Mouse (Mus musculus) midbrain, embryonic 16.5 days (tissue): ENCODE measurements around the gene Tmcc3. TPM values are rescaled to one million over a fixed set of nuclear protein-coding genes. Genes with fewer than 3 reads are reported as not detected.

Experiments
- ATAC-seq: fragments of 200-750 bp; cut with Nextera tagmentation; 2 replicates; pipeline ENCODE4 v1.8.0; 2017; ENCODE audit warnings: moderate TSS enrichment
- H3K27ac ChIP-seq: fragments of 300-500 bp; sonication (generic); 2 replicates; pipeline ENCODE4 v1.5.1; 2014; ENCODE audit warnings: mild to moderate bottlenecking, low read length, mixed read lengths
- H3K27me3 ChIP-seq: fragments of 300-500 bp; sonication (generic); 2 replicates; pipeline ENCODE4 v1.6.1; 2014; ENCODE audit warnings: low read depth, low read length, mixed read lengths; ENCODE audit not compliant: control insufficient read depth, insufficient read depth
- H3K36me3 ChIP-seq: fragments of 300-500 bp; sonication (generic); 2 replicates; pipeline ENCODE4 v1.6.1; 2014; ENCODE audit warnings: mild to moderate bottlenecking, low read length, moderate library complexity, mixed read lengths; ENCODE audit not compliant: control insufficient read depth, insufficient read depth
- H3K4me1 ChIP-seq: fragments of 300-500 bp; sonication (generic); 2 replicates; pipeline ENCODE4 v1.6.1; 2014; ENCODE audit warnings: mild to moderate bottlenecking, low read length, mixed read lengths; ENCODE audit not compliant: control insufficient read depth, insufficient read depth
- H3K4me2 ChIP-seq: fragments of 300-500 bp; sonication (generic); 2 replicates; pipeline ENCODE4 v1.6.1; 2014; ENCODE audit warnings: mild to moderate bottlenecking, low read length, mixed read lengths
- H3K4me3 ChIP-seq: fragments of 300-500 bp; sonication (generic); 2 replicates; pipeline ENCODE4 v1.5.1; 2014; ENCODE audit warnings: low read depth, mild to moderate bottlenecking, low read length, moderate library complexity, mixed read lengths
- H3K9ac ChIP-seq: fragments of 300-500 bp; sonication (generic); 2 replicates; pipeline ENCODE4 v1.6.1; 2014; ENCODE audit warnings: low read depth, low read length, mixed read lengths
- H3K9me3 ChIP-seq: fragments of 300-500 bp; sonication (generic); replicated peaks from 2 replicates; pipeline ENCODE4 v1.6.1; 2014; ENCODE audit warnings: mild to moderate bottlenecking, low read length, mixed read lengths; ENCODE audit not compliant: control insufficient read depth, poor library complexity, severe bottlenecking
- WGBS: fragments of 180-500 bp; shearing (Covaris S2); extraction: QIAGEN DNeasy Blood & Tissue Kit; methylation state at CpG from one replicate; pipeline ENCODE4 v1.1.7; 2014; 5-methylcytosine and 5-hydroxymethylcytosine counted together
- polyA plus RNA-seq: library from polyadenylated mRNA; unstranded; fragments of >200 nt; fragmentation: Nextera tagmentation; extraction: Ambion mirVana; gene quantifications from 2 replicates; pipeline ENCODE4 v1.2.1, GENCODE M21; 2015

The Tmcc3 gene
- polyA plus RNA-seq, 1 experiment from 2014 or later, result 16.4 TPM

DNA sequence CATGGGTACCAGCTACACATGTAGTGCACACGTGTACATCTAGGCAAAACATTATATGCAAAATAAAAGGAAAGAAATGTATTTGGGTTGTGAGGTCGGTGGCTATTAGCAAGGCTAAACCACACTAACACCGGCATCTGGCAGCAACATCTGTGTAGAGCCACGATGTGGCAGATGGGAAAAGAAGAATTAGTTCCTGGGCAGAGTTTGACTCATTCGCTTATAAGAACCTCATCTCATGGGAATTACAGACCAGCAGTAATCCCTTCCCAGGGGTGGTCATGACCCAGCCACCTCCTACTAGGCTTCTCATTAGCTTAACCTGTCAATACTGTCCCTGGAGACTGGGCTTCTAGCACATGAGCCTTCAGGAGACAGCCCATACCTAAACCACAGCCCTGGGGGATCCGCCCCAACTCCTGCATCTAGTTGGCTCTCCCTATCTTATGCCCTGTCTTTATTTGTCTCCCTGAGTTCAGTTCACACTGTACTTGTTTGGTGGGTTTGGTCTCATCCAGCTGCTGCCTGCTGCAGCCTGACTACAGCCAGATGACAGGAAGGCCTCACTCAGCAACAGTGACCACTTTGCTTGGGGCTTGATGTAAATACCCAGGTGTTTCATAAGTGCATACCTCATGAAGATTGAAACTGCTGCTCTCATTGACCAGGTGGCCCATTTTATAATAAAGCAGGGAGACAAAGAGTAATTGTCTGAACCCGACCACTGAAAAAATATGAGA lies 183.9 kb downstream of the Tmcc3 start:
- Histone ChIP-seq H3K36me3 (no peaks in the 10 kb centered on the region), H3K4me3 (no peak overlapping the region), H3K9ac (no peak overlapping the region), H3K4me2 (no peak overlapping the region), H3K27me3 (no peaks in the 10 kb centered on the region), H3K9me3 (no peaks in the 10 kb centered on the region), H3K4me1 (peaks cover 18% of the 10 kb centered on the region), H3K27ac (no peak overlapping the region)
- 85% methylated on average over 7 of the region's 7 CpGs for WGBS
- ATAC-seq, result no peak

DNA sequence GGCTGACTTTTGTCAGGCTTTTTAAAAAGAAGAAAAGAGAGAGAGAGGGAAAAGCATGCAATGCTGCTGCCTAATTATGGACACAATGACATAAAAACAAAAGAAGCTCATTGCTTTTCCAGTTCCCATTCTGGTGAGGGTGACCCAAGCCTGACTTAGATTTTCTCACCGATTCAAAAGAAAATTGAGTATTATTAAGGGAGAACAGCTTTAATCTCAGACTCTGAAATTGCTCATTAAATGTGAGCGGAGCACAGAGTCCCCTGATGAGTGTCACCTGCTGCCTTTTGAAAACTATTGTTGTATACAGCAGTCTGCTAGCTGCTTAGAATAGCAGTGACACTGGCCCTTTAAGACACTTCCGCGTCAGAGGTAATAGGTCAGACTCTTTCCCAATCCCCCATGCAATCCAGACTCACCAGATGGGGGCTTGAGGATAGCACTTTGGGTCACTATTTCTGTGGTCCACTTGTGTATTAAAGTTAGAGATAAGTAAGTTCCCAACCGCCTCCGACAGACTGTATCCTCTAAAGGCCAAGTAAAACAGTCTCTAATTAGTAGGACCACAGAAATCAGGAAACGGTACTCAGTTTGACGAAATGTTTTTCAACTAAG lies 185.2 kb downstream of the Tmcc3 start:
- Histone ChIP-seq H3K9ac (no peak overlapping the region), H3K27ac (no peak overlapping the region), H3K27me3 (no peaks in the 10 kb centered on the region), H3K36me3 (no peaks in the 10 kb centered on the region), H3K4me3 (no peak overlapping the region), H3K4me2 (no peak overlapping the region), H3K4me1 (peaks cover 18% of the 10 kb centered on the region), H3K9me3 (no peaks in the 10 kb centered on the region)
- ATAC-seq, result no peak
- 60% methylated on average over 8 of the region's 8 CpGs for WGBS

DNA sequence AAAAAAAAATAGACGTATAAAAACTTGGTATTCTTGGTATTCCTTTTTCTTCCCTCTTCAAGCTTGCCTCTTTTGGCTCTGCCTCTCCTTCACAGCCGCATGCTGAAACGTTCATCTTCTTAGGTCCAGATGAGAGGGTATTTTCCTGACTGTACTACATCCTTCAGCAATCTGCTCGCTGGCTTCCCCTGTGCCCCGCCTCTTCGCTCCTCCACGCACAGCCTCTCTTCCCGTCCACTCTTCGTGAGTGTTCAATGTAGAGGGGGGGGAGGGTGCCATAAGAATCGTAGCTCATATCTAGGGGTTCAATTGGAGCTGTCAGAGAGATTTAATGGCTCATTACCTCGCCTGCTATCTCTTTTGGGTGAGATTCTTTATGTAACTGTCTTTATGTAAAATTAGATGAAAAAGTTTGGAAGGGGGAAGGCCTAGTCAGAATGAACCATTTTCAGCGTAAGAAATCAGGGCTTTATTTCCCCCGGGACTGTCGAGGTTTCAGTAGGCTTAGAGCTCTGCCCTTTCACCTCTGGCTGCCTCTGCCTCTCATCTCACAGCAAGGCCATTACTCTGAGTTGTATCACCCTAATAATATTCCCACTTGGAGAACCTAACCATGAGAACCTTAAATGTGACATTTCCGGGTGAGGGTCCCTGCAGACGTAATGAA lies 188.6 kb downstream of the Tmcc3 start:
- no peak for ATAC-seq
- H3K36me3 ChIP-seq, result no peaks in the 10 kb centered on the region
- H3K4me3 ChIP-seq, result no peak overlapping the region
- peaks cover 8% of the 10 kb centered on the region for H3K4me1 ChIP-seq
- H3K4me2 ChIP-seq, result no peak overlapping the region
- WGBS, result 30% methylated on average over 16 of the region's 16 CpGs
- peak overlapping the region; percentile 5; the same call in 1 of the 2 replicates for H3K9ac ChIP-seq
- H3K27me3 ChIP-seq, result no peaks in the 10 kb centered on the region
- H3K27ac ChIP-seq, result no peak overlapping the region
- no peaks in the 10 kb centered on the region for H3K9me3 ChIP-seq

DNA sequence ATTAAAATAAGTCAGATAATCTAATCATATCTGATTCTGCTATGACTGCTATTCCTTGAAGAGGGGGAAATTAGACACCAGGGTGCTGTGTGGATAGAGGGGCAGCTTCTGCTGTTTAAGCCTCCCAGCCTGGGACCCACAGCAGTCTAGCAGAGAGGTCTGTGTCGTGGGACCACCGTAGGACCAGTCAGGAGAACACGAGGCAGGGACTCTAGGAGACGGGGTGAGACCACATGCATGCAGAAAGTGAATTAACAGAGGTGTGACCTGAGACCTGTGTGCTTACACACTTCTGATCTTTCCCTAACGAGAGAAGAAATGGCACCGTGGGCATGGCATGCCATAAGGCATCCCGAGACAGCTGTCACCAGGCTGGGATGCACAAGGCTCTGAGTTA lies 189.1 kb downstream of the Tmcc3 start:
- Histone ChIP-seq H3K9me3 (no peaks in the 10 kb centered on the region), H3K36me3 (no peaks in the 10 kb centered on the region), H3K4me3 (no peak overlapping the region), H3K9ac (no peak overlapping the region), H3K4me2 (no peak overlapping the region), H3K27ac (no peak overlapping the region), H3K4me1 (peaks cover 8% of the 10 kb centered on the region), H3K27me3 (no peaks in the 10 kb centered on the region)
- 67% methylated on average over 7 of the region's 7 CpGs for WGBS
- ATAC-seq, result peak; percentile 30; the same call in 1 of the 2 replicates

DNA sequence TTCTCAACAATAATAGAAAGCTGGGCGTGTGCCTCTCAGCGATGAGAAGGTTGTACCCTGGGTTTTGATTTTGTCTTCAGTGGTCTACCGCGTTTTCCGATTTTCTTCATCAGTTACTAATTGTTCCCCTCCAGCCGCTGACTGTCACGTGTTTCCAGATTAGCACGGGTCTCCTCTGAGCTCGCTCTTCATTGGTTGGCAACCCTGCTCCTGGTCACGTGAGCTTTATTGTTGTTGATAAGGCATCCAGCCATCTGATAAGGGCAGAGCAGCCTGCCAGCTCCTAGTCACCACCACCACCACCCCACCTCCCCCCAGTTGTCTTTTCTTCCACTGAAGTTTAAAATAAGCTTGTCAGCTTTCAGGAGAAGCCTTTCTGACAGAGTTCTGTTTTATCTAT lies 190.0 kb downstream of the Tmcc3 start:
- no peaks in the 10 kb centered on the region for H3K36me3 ChIP-seq
- no peak overlapping the region for H3K27ac ChIP-seq
- ATAC-seq, result no peak
- H3K9ac ChIP-seq, result no peak overlapping the region
- peaks cover 8% of the 10 kb centered on the region for H3K4me1 ChIP-seq
- 78% methylated on average over 10 of the region's 10 CpGs for WGBS
- H3K4me3 ChIP-seq, result no peak overlapping the region
- H3K9me3 ChIP-seq, result no peaks in the 10 kb centered on the region
- H3K4me2 ChIP-seq, result no peak overlapping the region
- H3K27me3 ChIP-seq, result no peaks in the 10 kb centered on the region

DNA sequence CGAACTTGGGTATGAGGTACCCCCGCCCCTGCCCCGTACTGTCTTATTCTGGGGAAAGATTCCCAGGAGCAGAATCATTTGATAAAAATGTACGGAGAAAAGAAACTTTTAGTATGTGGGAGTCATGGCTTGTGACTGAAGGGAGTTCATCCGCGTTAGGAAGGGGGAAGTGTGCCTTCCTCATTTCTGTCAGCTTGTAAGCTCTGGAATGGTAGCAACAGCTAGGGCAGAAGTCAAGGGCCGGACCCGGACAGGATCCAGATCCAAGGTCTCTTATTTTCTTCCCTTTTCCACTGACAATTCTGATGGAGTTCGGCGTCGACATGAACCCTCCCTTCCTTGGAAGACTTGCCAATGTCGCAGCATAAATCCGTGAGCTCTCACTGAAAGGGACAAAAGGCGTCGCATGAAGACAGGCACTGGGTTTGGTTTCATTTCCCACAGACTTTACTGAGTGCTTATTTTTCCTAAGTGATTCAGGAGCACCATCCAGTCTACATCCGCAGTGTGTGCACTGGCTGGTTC lies 193.6 kb downstream of the Tmcc3 start:
- no peaks in the 10 kb centered on the region for H3K27me3 ChIP-seq
- no peak overlapping the region for H3K27ac ChIP-seq
- H3K9me3 ChIP-seq, result no peaks in the 10 kb centered on the region
- H3K9ac ChIP-seq, result no peak overlapping the region
- H3K4me1 ChIP-seq, result peaks cover 2% of the 10 kb centered on the region; the same call in 1 of the 2 replicates
- ATAC-seq, result no peak
- WGBS, result 86% methylated on average over 16 of the region's 16 CpGs
- H3K4me2 ChIP-seq, result no peak overlapping the region
- no peak overlapping the region for H3K4me3 ChIP-seq
- H3K36me3 ChIP-seq, result no peaks in the 10 kb centered on the region

DNA sequence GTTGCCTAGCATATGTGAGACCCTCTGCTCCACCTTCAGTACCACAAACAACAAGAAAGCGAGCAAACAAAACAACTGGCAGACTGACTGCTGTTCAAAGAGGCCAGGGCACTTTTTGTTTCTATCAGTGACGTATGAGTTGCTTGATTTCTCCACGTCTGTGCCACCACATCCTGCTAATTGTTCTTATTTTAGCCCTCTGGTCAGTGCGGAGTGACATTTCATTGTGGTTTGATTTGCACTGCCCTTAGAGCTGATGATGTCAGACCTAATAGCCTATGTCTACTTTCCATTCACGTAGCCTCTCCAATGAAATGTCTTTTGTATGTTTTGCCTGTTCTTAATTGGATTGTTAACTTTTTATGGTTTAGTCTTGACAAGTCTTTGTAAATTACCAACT lies 197.1 kb downstream of the Tmcc3 start:
- Histone ChIP-seq H3K27ac (no peak overlapping the region), H3K4me2 (no peak overlapping the region), H3K4me3 (no peak overlapping the region), H3K27me3 (no peaks in the 10 kb centered on the region; the same call in 1 of the 2 replicates), H3K4me1 (no peaks in the 10 kb centered on the region), H3K9me3 (no peaks in the 10 kb centered on the region), H3K36me3 (no peaks in the 10 kb centered on the region), H3K9ac (no peak overlapping the region)
- WGBS, result 78% methylated on average over 5 of the region's 5 CpGs
- no peak for ATAC-seq

DNA sequence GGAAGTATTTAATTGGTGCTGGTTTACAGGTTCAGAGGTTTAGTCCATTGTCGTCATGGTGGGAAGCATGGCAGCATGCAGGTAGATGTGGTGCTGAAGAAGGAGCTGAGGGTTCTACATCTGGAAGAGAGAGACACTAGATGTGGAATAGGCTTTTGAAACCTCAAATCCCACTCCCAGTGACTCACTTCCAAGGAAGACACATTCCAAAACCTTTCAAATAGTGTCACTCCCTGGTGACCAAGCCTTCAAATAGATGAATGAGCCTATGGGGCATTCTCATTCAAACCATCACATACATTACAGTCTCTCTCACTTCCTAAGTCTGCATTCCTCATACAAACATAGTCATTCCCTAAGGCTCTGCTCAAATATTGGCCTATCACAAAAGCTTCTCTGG lies 201.0 kb downstream of the Tmcc3 start:
- peaks cover 23% of the 10 kb centered on the region for H3K4me1 ChIP-seq
- H3K36me3 ChIP-seq, result no peaks in the 10 kb centered on the region
- ATAC-seq, result no peak
- H3K27me3 ChIP-seq, result no peaks in the 10 kb centered on the region; the same call in 1 of the 2 replicates
- no peak overlapping the region for H3K4me3 ChIP-seq
- H3K4me2 ChIP-seq, result no peak overlapping the region
- no peak overlapping the region for H3K27ac ChIP-seq
- H3K9ac ChIP-seq, result no peak overlapping the region
- 82% methylated on average over 1 of the region's 1 CpGs for WGBS
- no peaks in the 10 kb centered on the region for H3K9me3 ChIP-seq

DNA sequence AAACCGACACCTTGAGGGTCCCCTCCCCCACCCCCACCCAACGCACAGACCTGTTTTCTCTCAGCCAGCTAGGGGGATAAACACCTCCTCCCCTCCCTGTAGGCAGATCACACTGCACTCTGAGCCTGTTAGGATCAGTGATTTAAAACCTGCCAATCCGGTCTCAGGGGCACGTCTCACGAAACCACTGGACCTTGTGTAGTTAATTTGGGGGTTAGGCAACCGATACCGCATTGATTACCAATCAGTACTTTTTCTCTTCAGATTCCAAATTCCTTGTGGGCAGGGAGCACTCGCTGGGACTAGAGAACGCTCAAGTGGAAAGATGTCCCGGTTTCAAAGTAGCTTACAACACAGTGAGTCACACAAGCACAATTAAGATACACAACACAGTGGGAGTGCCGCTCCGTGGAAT lies 202.3 kb downstream of the Tmcc3 start:
- Histone ChIP-seq H3K27ac (no peak overlapping the region), H3K4me1 (peaks cover 23% of the 10 kb centered on the region), H3K9ac (no peak overlapping the region), H3K4me2 (peak overlapping the region; percentile 96), H3K27me3 (peaks cover 3% of the 10 kb centered on the region; the same call in 1 of the 2 replicates), H3K4me3 (peak overlapping the region; percentile 83), H3K36me3 (no peaks in the 10 kb centered on the region), H3K9me3 (no peaks in the 10 kb centered on the region)
- peak; percentile 5; the same call in 1 of the 2 replicates for ATAC-seq
- 1% methylated on average over 12 of the region's 12 CpGs for WGBS
